ENCODE assay signal across 8 mouse cellular contexts in genomic region chr11:107469523-107470371, GRCm38 (mm10). TPM values are rescaled to one million over a fixed set of nuclear protein-coding genes. Genes with fewer than 3 reads are reported as not detected.
A peak's percentile ranks its signal among the peaks of the same experiment; 100 is the strongest.
DNase-seq lines count a peak whose midpoint lies in the region; ATAC-seq and TF ChIP-seq lines count a peak whose summit lies in the region.

No protein-coding gene starts in this region.

- WGBS in hindbrain, embryonic 12.5 days: under 1% methylated on average over 56 of the region's 59 CpGs

- ATAC-seq in hindbrain, embryonic 12.5 days (ENCODE audit: low FRiP score): peak; percentile 56

- peaks cover 0 to 9% of the 10 kb centered on the region in 2 experiments; a peak in 2 of 4 replicates for H3K4me1 ChIP-seq in ES-E14 (ENCODE audit: control insufficient read depth in 2 of 2, insufficient read depth in 2 of 2, low read length in 2 of 2, poor library complexity in 1 of 2)
- peaks cover 21% of the 10 kb centered on the region for H3K4me1 ChIP-seq in hindbrain, embryonic 12.5 days

- in situ Hi-C loops in ES-E14 (cut with MboI; ENCODE audit: low sequenced_read_pairs in 2 of 2, unreplicated experiment in 2 of 2): loop anchor here in 1 of 2 experiments (5.0 to 25.0 kb wide), 2 partner anchors 77 to 182 kb away; no protein-coding TSS in a partner anchor

- H3K9ac ChIP-seq in ES-E14 (ENCODE audit: insufficient read depth, low read depth, low read length, poor library complexity, severe bottlenecking): peak overlapping the region; percentile 85
- peak overlapping the region; percentile 82 for H3K9ac ChIP-seq in hindbrain, embryonic 12.5 days

- H3K9me3 ChIP-seq in ES-E14 (ENCODE audit: control insufficient read depth, insufficient read depth, low read depth, low read length): no peaks in the 10 kb centered on the region
- H3K9me3 ChIP-seq in hindbrain, embryonic 12.5 days (replicated peaks): no peaks in the 10 kb centered on the region

- peak overlapping the region; percentile 74 for H3K27ac ChIP-seq in ES-E14 (ENCODE audit: insufficient read depth, low read depth, low read length, poor library complexity, severe bottlenecking)
- peak overlapping the region; percentile 93 for H3K27ac ChIP-seq in hindbrain, embryonic 12.5 days

- no peak for DNase-seq in ES-E14 (ENCODE audit: low read depth, low spot score)
- peak; percentile 68 for DNase-seq in cerebellum, adult 9-10 months
- peak; percentile 45 to 63 for DNase-seq in frontal cortex, postnatal 10 days (ENCODE audit: low spot score in 2 of 2)
- DNase-seq in layer of hippocampus, postnatal 14 days (ENCODE audit: low spot score in 2 of 2): peak; percentile 58 to 60
- peak; percentile 67 for DNase-seq in lung, postnatal 10 days
- DNase-seq in retina, adult 2 months (ENCODE audit: low read depth, low spot score): peak; percentile 29
- peak; percentile 74 for DNase-seq in thymus, postnatal 25 days

- no peaks in the 10 kb centered on the region for H3K36me3 ChIP-seq in ES-E14 (ENCODE audit: control insufficient read depth, insufficient read depth, low read length, poor library complexity, severe bottlenecking)
- no peaks in the 10 kb centered on the region for H3K36me3 ChIP-seq in hindbrain, embryonic 12.5 days

- peak overlapping the region; percentile 73 to 87 for H3K4me3 ChIP-seq in ES-E14 (ENCODE audit: insufficient read depth in 1 of 2, low read depth in 1 of 2, low read length in 2 of 2, poor library complexity in 1 of 2, severe bottlenecking in 1 of 2)
- peak overlapping the region; percentile 66 for H3K4me3 ChIP-seq in hindbrain, embryonic 12.5 days

- H3K4me2 ChIP-seq in hindbrain, embryonic 12.5 days (replicated peaks): peak overlapping the region; percentile 86

- H3K27me3 ChIP-seq in hindbrain, embryonic 12.5 days: no peaks in the 10 kb centered on the region

TF ChIP-seq in ES-E14, 5 proteins besides CTCF, POLR2A, EP300 and RAD21:
- TF ChIP-seq ZNF384 (IDR thresholded peaks at IDR 0.05; ENCODE audit: low read depth, low read length) (no peak), CHD2 (IDR thresholded peaks at IDR 0.05; ENCODE audit: low read depth, low read length) (no peak), HCFC1 (IDR thresholded peaks at IDR 0.05; ENCODE audit: borderline replicate concordance, insufficient read depth, low read length) (no peak), ZC3H11A (IDR thresholded peaks at IDR 0.05; ENCODE audit: borderline replicate concordance, low read depth, low read length) (no peak), MAFK (IDR thresholded peaks at IDR 0.05; ENCODE audit: insufficient read depth, low read depth, low read length) (no peak)
TF ChIP-seq in ES-E14: peak in this region for 0.

RNA-seq across cellular contexts. Expression of gene Pitpnc1, which starts 0.8 kb away (rescaled TPM):
- 37.3 and 42.9 TPM in 2 replicates for total RNA-seq in ES-E14 (2012; rRNA removed)
- 36.5 and 37.1 TPM in 2 replicates for polyA plus RNA-seq in hindbrain, embryonic 12.5 days (2016; fragmentation: Nextera tagmentation; extraction: Ambion mirVana)
- total RNA-seq in layer of hippocampus, postnatal 14 days (2021): 10 to 100 TPM; 50.5 to 72.8 TPM

RNA-seq across cellular contexts. Expression of gene Psmd12, which starts 9.5 kb away (rescaled TPM):
- total RNA-seq in ES-E14 (2012; rRNA removed): 72.7 and 140 TPM in 2 replicates
- polyA plus RNA-seq in hindbrain, embryonic 12.5 days (2016; fragmentation: Nextera tagmentation; extraction: Ambion mirVana): 172 and 177 TPM in 2 replicates
- total RNA-seq in layer of hippocampus, postnatal 14 days (2021): 10 to 100 TPM; 70.5 to 72.9 TPM
